Mouse (Mus musculus) MEL (cell line): Measurements from ENCODE around the gene Mettl23.

Experiments
- CHD2 ChIP-seq: IDR thresholded peaks from 2 replicates; pipeline ENCODE4 v1.6.1; 2011; ENCODE audit warnings: low read length, improper control_type of control experiment
- CTCF ChIP-seq, 3 experiments: IDR thresholded peaks in 2 of 3; conservative IDR thresholded peaks in 1 of 3; 2 replicates each; pipeline ENCODE4 v1.5.1; 2011 to 2012; ENCODE audit warnings: low read length in 3 of 3, low read depth in 2 of 3, mild to moderate bottlenecking in 2 of 3, improper control_type of control experiment in 1 of 3, inconsistent platforms in 1 of 3, mixed read lengths in 1 of 3, moderate library complexity in 1 of 3; ENCODE audit not compliant: control insufficient read depth in 1 of 3, insufficient read depth in 1 of 3, poor library complexity in 1 of 3, severe bottlenecking in 1 of 3

GRCm38 (mm10) chr11:116822626-116823025, 20.5 kb upstream of the Mettl23 start:
- TF ChIP-seq CHD2 (no peak), CTCF (IDR thresholded peaks at IDR 0.05 in 2 of 3, conservative IDR thresholded peaks at IDR 0.05 in 1 of 3; ENCODE audit: control insufficient read depth in 1 of 3, insufficient read depth in 1 of 3, low read depth in 2 of 3, low read length in 3 of 3, poor library complexity in 1 of 3, severe bottlenecking in 1 of 3) (no peak)
